Mouse (Mus musculus) stomach, embryonic 16.5 days (tissue): ENCODE measurements around the gene Tat. TPM values are rescaled to one million over a fixed set of nuclear protein-coding genes. Genes with fewer than 3 reads are reported as not detected.

Experiments
- ATAC-seq: fragments of 200-750 bp; cut with Nextera tagmentation; 2 replicates; pipeline ENCODE4 v1.8.0; 2017; ENCODE audit warnings: moderate number of reproducible peaks, moderate TSS enrichment; ENCODE audit not compliant: insufficient read depth, low FRiP score
- H3K27ac ChIP-seq: fragments of 300-500 bp; sonication (generic); 2 replicates; pipeline ENCODE4 v1.5.1; 2014; ENCODE audit warnings: low read length
- H3K27me3 ChIP-seq: fragments of 300-500 bp; sonication (generic); 2 replicates; pipeline ENCODE4 v1.6.1; 2014; ENCODE audit warnings: low read length, control low read depth, mixed read lengths; ENCODE audit not compliant: control insufficient read depth, insufficient read depth
- H3K36me3 ChIP-seq: fragments of 300-500 bp; sonication (generic); 2 replicates; pipeline ENCODE4 v1.6.1; 2014; ENCODE audit warnings: low read length; ENCODE audit not compliant: control insufficient read depth, insufficient read depth
- H3K4me1 ChIP-seq: fragments of 300-500 bp; sonication (generic); 2 replicates; pipeline ENCODE4 v1.6.1; 2014; ENCODE audit warnings: low read length, control low read depth, mixed read lengths; ENCODE audit not compliant: control insufficient read depth, insufficient read depth
- H3K4me2 ChIP-seq: fragments of 300-500 bp; sonication (generic); 2 replicates; pipeline ENCODE4 v1.6.1; 2014; ENCODE audit warnings: low read depth, low read length, mixed read lengths
- H3K4me3 ChIP-seq: fragments of 300-500 bp; sonication (generic); replicated peaks from 2 replicates; pipeline ENCODE4 v1.5.1; 2014; ENCODE audit warnings: mild to moderate bottlenecking, low read length
- H3K9ac ChIP-seq: fragments of 300-500 bp; sonication (generic); 2 replicates; pipeline ENCODE4 v1.6.1; 2014; ENCODE audit warnings: low read length
- H3K9me3 ChIP-seq: fragments of 300-500 bp; sonication (generic); replicated peaks from 2 replicates; pipeline ENCODE4 v1.6.1; 2016; ENCODE audit warnings: low read length, control low read depth; ENCODE audit not compliant: control insufficient read depth
- WGBS: fragments of 180-500 bp; shearing (Covaris S2); extraction: QIAGEN DNeasy Blood & Tissue Kit; methylation state at CpG from one replicate; pipeline ENCODE4 v1.1.7; 2014; 5-methylcytosine and 5-hydroxymethylcytosine counted together
- polyA plus RNA-seq: library from polyadenylated mRNA; unstranded; fragments of >200 nt; fragmentation: Nextera tagmentation; extraction: Ambion mirVana; gene quantifications from 2 replicates; pipeline ENCODE4 v1.2.1, GENCODE M21; 2015

Tat gene
- polyA plus RNA-seq, 1 experiment from 2014 or later = not detected

DNA sequence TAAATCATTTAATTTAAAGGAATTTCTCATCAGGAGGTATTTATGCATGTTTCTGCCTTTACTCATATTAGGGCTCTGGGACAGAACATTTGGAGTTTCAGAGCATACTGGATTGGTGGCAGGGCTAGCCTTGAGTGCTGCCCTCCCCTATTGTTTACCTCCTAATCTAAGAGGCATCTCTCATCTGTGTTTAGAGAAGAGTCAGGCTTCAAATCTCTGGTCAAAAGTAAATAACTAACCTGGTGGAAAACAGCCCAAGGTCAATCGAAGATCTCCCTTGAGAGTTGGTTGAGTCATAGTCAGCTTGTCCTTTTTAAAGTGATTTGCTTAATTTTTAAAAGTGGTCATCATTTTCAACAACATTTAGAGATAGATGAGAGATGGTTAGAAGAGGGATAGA lies 2.7 kb downstream of the Tat start:
- H3K27me3 ChIP-seq = no peaks in the 10 kb centered on the region
- ATAC-seq = no peak
- no peaks in the 10 kb centered on the region for H3K4me1 ChIP-seq
- no peak overlapping the region for H3K4me3 ChIP-seq
- no peaks in the 10 kb centered on the region for H3K36me3 ChIP-seq
- H3K4me2 ChIP-seq = no peak overlapping the region
- 58% methylated on average over 1 of the region's 1 CpGs for WGBS
- no peak overlapping the region for H3K27ac ChIP-seq
- H3K9me3 ChIP-seq = no peaks in the 10 kb centered on the region
- no peak overlapping the region for H3K9ac ChIP-seq

DNA sequence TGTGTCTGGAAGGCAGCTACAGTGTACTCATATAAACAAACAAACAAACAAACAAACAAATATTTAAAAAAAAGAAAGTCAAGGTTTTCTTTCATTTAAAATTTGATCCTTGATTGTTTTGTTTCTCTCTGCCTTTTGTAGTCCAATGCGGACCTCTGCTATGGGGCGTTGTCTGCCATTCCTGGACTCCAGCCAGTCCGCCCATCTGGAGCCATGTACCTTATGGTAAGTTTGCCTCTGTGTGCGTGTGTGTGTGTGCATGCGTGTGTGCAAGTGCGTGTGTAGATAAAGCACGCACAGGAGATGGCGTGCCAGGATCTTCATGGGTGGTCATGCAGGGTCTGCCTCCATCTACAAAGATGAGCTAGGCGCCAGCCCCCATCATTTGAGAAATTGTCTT lies 7.1 kb downstream of the Tat start:
- Histone ChIP-seq H3K9me3 (no peaks in the 10 kb centered on the region), H3K4me3 (no peak overlapping the region), H3K27ac (no peak overlapping the region), H3K27me3 (no peaks in the 10 kb centered on the region), H3K4me1 (no peaks in the 10 kb centered on the region), H3K4me2 (no peak overlapping the region), H3K9ac (no peak overlapping the region), H3K36me3 (no peaks in the 10 kb centered on the region)
- no peak for ATAC-seq
- WGBS = 89% methylated on average over 9 of the region's 9 CpGs

DNA sequence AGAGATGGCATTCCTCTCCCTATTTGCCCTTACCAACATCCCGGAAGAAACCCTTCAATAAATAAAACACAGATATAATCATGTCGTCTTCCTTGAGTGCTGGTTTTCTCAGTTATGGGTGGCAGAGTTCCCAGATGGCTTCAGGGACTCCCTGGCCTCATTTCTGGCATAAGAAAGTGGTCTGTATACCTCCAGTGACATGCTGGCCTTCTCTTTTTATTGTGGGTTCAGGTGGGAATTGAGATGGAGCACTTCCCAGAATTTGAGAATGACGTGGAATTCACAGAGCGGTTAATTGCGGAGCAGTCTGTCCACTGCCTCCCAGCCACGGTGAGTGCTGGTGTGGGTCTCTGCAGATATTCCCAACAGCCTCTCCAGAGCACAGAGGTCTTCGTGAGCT lies 7.8 kb downstream of the Tat start:
- 78% methylated on average over 7 of the region's 7 CpGs for WGBS

DNA sequence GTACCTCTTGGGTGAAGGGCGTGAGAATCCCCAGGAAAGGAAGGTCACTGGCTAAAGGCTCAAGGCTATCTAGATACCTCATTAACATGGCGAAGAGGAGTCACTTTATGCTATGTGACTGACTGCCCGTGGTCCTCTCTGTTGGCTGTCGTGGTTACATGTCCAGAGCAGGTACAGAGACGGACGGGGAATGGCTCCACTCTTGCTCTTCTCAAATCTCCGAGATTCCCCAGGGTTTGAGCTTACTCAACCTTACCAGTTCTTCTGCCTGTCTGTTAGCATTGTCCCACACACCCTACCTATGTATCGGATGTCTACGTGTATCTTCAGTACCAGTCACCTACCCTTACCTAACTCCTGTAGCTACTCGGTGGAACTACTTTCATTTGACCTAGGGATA lies 9.7 kb downstream of the Tat start:
- H3K4me2 ChIP-seq = no peak overlapping the region
- no peaks in the 10 kb centered on the region for H3K36me3 ChIP-seq
- H3K27ac ChIP-seq = no peak overlapping the region
- WGBS = 84% methylated on average over 10 of the region's 10 CpGs
- H3K4me1 ChIP-seq = no peaks in the 10 kb centered on the region
- no peaks in the 10 kb centered on the region for H3K9me3 ChIP-seq
- H3K9ac ChIP-seq = no peak overlapping the region
- H3K27me3 ChIP-seq = no peaks in the 10 kb centered on the region
- no peak overlapping the region for H3K4me3 ChIP-seq
- no peak for ATAC-seq

More for the DNA sequence above, 7.8 kb downstream of the Tat start:
- no peak overlapping the region for H3K9ac ChIP-seq
- H3K9me3 ChIP-seq = no peaks in the 10 kb centered on the region
- ATAC-seq = no peak
- no peaks in the 10 kb centered on the region for H3K36me3 ChIP-seq
- no peak overlapping the region for H3K4me2 ChIP-seq
- no peak overlapping the region for H3K4me3 ChIP-seq
- no peaks in the 10 kb centered on the region for H3K4me1 ChIP-seq
- no peaks in the 10 kb centered on the region for H3K27me3 ChIP-seq
- no peak overlapping the region for H3K27ac ChIP-seq

DNA sequence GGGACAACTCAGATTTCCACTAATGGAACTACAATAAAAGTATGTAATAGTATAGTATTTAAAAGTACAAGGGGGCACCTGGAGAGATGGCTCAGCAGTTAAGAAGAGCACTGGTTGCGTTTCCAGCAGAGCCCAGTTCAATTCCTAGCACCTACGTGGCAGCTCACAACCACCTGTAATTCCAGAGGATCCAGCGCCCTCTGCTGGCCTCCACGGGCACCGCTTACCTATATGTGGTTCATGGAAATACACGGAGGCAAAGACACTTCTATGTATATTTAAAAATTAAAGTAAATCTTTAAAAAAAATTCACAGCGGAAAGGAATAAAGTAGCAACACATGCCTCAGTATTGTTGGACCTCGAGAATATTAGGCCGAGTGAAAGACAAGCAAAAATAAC lies 12.7 kb downstream of the Tat start:
- no peaks in the 10 kb centered on the region for H3K9me3 ChIP-seq
- 35% methylated on average over 9 of the region's 9 CpGs for WGBS
- ATAC-seq = no peak
- no peaks in the 10 kb centered on the region for H3K36me3 ChIP-seq
- H3K4me2 ChIP-seq = no peak overlapping the region
- no peak overlapping the region for H3K4me3 ChIP-seq
- H3K9ac ChIP-seq = no peak overlapping the region
- H3K27me3 ChIP-seq = no peaks in the 10 kb centered on the region
- no peak overlapping the region for H3K27ac ChIP-seq
- no peaks in the 10 kb centered on the region for H3K4me1 ChIP-seq

DNA sequence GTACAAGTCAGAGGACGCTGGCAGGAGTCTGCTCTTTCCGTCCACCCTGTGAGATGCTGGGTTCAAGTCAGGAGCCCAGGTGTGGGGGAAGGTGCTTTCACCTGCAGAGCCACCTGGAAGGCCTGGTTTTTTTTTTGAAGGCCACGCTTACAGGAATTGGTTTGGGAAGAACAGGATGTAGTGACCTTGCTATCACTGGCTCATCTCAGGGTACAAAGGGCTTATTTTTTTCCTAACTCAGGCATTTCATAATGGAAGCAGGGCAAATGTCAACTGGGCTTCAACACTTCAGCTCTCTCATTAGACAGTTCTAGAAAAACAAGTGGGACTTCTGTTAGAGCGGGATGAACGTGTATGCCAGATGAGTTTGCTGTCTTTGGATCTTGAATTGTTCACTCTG lies 14.1 kb downstream of the Tat start:
- H3K4me3 ChIP-seq = no peak overlapping the region
- no peak for ATAC-seq
- no peaks in the 10 kb centered on the region for H3K27me3 ChIP-seq
- H3K4me1 ChIP-seq = no peaks in the 10 kb centered on the region
- H3K36me3 ChIP-seq = no peaks in the 10 kb centered on the region
- H3K9me3 ChIP-seq = no peaks in the 10 kb centered on the region
- H3K27ac ChIP-seq = no peak overlapping the region
- 67% methylated on average over 5 of the region's 5 CpGs for WGBS
- no peak overlapping the region for H3K4me2 ChIP-seq
- no peak overlapping the region for H3K9ac ChIP-seq

DNA sequence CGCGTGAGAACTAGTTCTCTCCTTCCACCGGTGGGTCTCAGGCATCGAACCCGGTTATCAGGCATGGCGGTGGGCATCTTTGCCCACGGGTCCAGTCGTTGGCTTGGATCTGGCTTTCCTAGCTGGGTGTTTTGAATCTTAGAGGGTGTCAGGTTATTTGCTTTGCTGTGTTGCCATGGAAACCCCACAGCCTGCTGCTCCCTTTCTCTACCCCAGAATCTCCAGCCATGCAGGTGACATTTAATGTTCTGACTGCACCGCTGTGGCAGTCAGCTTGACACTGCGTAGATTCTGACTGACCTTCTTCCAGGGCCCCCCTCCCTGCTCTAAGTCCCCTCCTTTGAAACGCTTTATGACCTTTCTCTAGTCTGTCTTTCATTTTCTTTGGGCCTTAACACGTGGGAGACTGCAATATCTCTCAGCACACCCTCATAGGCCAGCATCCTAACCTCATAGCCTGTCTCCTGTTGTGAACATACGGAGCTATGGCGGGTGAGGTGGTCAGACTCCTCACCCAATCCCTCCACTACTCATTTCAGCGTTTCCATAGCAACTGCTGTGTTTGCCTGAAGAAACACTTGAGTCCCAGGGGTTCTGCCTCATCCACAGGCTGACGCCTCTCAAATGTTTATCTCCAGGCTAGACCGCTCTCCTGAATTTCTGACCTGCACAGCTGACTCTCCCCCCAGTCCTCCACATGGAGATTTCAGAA lies 16.2 kb downstream of the Tat start:
- H3K27me3 ChIP-seq = no peaks in the 10 kb centered on the region; the same call in 1 of the 2 replicates
- no peaks in the 10 kb centered on the region for H3K4me1 ChIP-seq
- WGBS = 61% methylated on average over 17 of the region's 17 CpGs
- no peak overlapping the region for H3K27ac ChIP-seq
- no peak overlapping the region for H3K4me2 ChIP-seq
- H3K9me3 ChIP-seq = no peaks in the 10 kb centered on the region
- ATAC-seq = no peak
- no peak overlapping the region for H3K9ac ChIP-seq
- no peaks in the 10 kb centered on the region for H3K36me3 ChIP-seq
- H3K4me3 ChIP-seq = no peak overlapping the region

DNA sequence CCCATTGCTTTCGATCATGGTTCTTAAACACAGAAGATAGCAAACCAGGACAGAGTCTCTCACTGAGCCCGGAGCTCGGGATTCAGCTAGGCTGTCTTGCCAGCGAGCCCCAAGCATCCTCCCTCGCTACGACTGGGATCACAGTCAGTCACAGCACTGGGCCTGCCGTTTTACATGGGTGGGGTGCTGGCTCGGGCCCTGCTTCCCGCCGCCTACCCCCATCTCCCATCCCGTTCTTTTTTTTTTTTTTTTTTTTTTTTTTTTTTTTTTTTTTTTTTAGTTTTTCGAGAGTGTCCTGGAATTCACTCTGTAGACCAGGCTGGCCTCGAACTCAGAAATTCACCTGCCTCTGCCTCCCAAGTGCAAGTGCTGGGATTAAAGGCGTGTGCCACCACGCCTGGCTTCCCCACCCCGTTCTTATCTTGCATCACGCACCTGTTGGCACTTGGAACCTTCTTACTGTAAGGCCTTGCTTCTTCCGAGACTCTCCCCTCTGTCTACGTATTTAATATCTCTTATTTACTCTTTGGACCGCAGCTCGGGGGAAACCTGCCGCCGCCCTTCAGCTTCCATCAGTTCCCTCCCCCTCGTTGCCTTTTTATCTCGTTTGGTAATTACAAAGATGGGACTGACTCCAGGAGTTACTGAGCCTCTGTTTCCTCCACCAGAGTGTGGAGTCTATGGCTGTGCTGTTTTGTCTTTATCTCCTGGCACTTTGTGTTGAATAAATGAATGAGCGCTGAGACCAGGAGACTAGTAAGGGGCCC lies 18.2 kb downstream of the Tat start:
- H3K4me1 ChIP-seq = no peaks in the 10 kb centered on the region
- H3K9me3 ChIP-seq = no peaks in the 10 kb centered on the region
- no peaks in the 10 kb centered on the region; the same call in 1 of the 2 replicates for H3K27me3 ChIP-seq
- no peak for ATAC-seq
- H3K4me3 ChIP-seq = no peak overlapping the region
- 76% methylated on average over 26 of the region's 26 CpGs for WGBS
- no peak overlapping the region for H3K4me2 ChIP-seq
- H3K27ac ChIP-seq = no peak overlapping the region
- H3K36me3 ChIP-seq = no peaks in the 10 kb centered on the region
- H3K9ac ChIP-seq = no peak overlapping the region

DNA sequence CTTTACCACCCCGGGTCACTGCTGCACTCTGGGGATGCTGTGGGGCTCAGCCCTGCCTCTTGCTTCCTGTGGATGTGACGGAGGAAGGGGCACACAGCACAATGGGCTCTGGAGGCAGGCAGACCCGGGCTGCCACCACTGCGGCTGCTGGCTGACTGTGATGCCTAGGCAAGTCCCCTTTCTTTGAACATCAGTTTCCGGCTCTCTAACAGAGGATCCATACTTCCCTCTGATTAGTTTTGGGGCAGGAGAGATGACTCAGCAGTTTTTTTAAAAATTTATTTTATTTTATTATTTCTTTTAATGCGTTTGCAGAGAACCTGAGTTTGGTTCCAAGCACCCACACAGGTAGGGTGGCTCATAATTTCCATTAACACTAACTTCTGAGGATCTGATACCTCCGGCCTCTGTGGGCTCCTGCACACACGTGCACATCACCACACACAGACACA lies 18.8 kb downstream of the Tat start:
- no peaks in the 10 kb centered on the region for H3K4me1 ChIP-seq
- H3K27me3 ChIP-seq = no peaks in the 10 kb centered on the region; the same call in 1 of the 2 replicates
- no peaks in the 10 kb centered on the region for H3K9me3 ChIP-seq
- H3K4me3 ChIP-seq = no peak overlapping the region
- H3K4me2 ChIP-seq = no peak overlapping the region
- no peak overlapping the region for H3K27ac ChIP-seq
- no peak overlapping the region for H3K9ac ChIP-seq
- no peaks in the 10 kb centered on the region for H3K36me3 ChIP-seq
- ATAC-seq = no peak
- 65% methylated on average over 8 of the region's 8 CpGs for WGBS
